Mouse (Mus musculus) G1E (cell line): ENCODE results near the gene Tnfrsf21. TPM values are rescaled to one million over a fixed set of nuclear protein-coding genes. Genes with fewer than 3 reads are reported as not detected.

Experiments used
- ATAC-seq: 2 replicates; pipeline ENCODE4 v1.8.0; 2016; ENCODE audit warnings: mild to moderate bottlenecking; ENCODE audit not compliant: insufficient number of reproducible peaks, poor library complexity, low FRiP score, severe bottlenecking; ENCODE audit errors: extremely low read depth
- DNase-seq: peaks from one replicate; pipeline ENCODE4 v3.0.0; 2012; ENCODE audit warnings: low spot score
- H3K27me3 ChIP-seq: 2 replicates; pipeline ENCODE4 v1.6.1; 2012; ENCODE audit warnings: mild to moderate bottlenecking, low read length, inconsistent platforms; ENCODE audit not compliant: insufficient read depth
- H3K36me3 ChIP-seq: replicated peaks from 2 replicates; pipeline ENCODE3; 2012; ENCODE audit warnings: mild to moderate bottlenecking, inconsistent platforms
- H3K4me1 ChIP-seq: 2 replicates; pipeline ENCODE4 v1.6.1; 2012; ENCODE audit warnings: low read depth, low read length, inconsistent platforms, mixed read lengths; ENCODE audit not compliant: insufficient read depth
- H3K4me3 ChIP-seq: 2 replicates; pipeline ENCODE4 v1.5.1; 2012; ENCODE audit warnings: low read depth, mild to moderate bottlenecking, inconsistent platforms, low read length, moderate library complexity, mixed read lengths
- H3K9me3 ChIP-seq: replicated peaks from 2 replicates; pipeline ENCODE4 v1.6.1; 2012; ENCODE audit warnings: inconsistent platforms
- CTCF ChIP-seq: IDR thresholded peaks from 2 replicates; pipeline ENCODE4 v1.5.1; 2012; ENCODE audit warnings: low read depth, low read length, inconsistent platforms, mixed read lengths
- GATA1 ChIP-seq: IDR thresholded peaks from 2 replicates; pipeline ENCODE4 v1.6.1; 2012; ENCODE audit warnings: borderline replicate concordance, low read length, inconsistent platforms, mixed read lengths
- GATA2 ChIP-seq: IDR thresholded peaks from 2 replicates; pipeline ENCODE4 v1.6.1; 2012; ENCODE audit warnings: low read depth, low read length, inconsistent platforms, borderline replicate concordance
- POLR2AphosphoS5 ChIP-seq: IDR thresholded peaks from 2 replicates; pipeline ENCODE4 v1.6.1; 2012; ENCODE audit warnings: low read depth, low read length, inconsistent platforms; ENCODE audit not compliant: insufficient replicate concordance
- TAL1 ChIP-seq: conservative IDR thresholded peaks from 2 replicates; pipeline ENCODE4 v1.6.1; 2012; ENCODE audit warnings: low read depth, low read length, inconsistent platforms, mixed read lengths
- polyA plus RNA-seq: library from polyadenylated mRNA; stranded (reverse); fragments of >175 nt; gene quantifications from 2 replicates; pipeline ENCODE4 v1.2.3, GENCODE M21; 2012
- total RNA-seq, 2 experiments: library from RNA; stranded (forward) in 1 of 2; stranded (reverse) in 1 of 2; fragments of 200-1000 nt in 1 of 2; fragments of >200 nt in 1 of 2; fragmentation: Nextera tagmentation in 1 of 2; gene quantifications; 2 replicates each; pipeline ENCODE4 v1.2.3; 2014 to 2017

Tnfrsf21 gene
- total and polyA plus RNA-seq, 3 experiments, result not detected

DNA sequence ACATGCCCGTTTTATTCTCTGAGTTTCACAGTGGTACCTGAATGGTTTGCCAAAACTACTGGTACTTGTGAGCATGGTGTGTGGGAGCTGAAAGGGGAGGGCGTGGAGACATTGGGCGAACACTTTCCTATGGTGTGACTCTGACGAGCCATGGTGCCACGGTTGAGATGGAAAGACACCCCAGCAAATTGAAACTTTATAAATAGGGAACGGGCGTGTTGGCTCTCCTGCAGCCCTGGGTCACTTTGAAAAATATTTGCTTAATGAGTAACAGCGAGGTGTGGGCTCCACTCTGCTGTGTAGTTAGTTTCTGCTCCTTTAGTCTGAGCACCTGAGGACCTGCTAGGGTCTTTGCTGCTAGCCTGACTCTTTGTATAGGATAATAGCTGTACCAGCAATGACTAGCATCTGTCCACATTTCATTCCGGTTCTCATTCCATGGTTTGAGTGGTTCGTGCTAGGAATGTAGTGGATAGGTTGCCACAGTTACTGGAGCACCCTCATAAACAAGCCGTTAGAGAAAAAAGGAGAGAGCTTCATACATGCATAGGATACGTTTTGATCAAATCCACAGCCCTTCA is 7.4 kb downstream of the Tnfrsf21 start:
- Histone ChIP-seq H3K4me1 (no peaks in the 10 kb centered on the region), H3K9me3 (peaks cover 50% of the 10 kb centered on the region), H3K27me3 (no peaks in the 10 kb centered on the region), H3K36me3 (no peaks in the 10 kb centered on the region), H3K4me3 (no peak overlapping the region)
- ATAC-seq (no peak), DNase-seq (no peak)
- no peak for TF ChIP-seq GATA1
- no peak for TF ChIP-seq TAL1
- no peak for TF ChIP-seq CTCF
- no peak for TF ChIP-seq GATA2
- TF ChIP-seq POLR2AphosphoS5, result no peak

- no peaks in the 10 kb centered on the region for H3K4me1 ChIP-seq
- TF ChIP-seq GATA1 (no peak), POLR2AphosphoS5 (no peak), TAL1 (no peak), GATA2 (no peak), CTCF (no peak)
- H3K27me3 ChIP-seq, result no peaks in the 10 kb centered on the region
- no peaks in the 10 kb centered on the region for H3K36me3 ChIP-seq
- DNase-seq, result no peak
- no peak for ATAC-seq
- H3K9me3 ChIP-seq, result peaks cover 48% of the 10 kb centered on the region
- no peak overlapping the region for H3K4me3 ChIP-seq
Measured at GRCm38 (mm10) chr17:43024531-43024930, 8.2 kb downstream of the Tnfrsf21 start.

- Histone ChIP-seq H3K27me3 (no peaks in the 10 kb centered on the region), H3K9me3 (peaks cover 46% of the 10 kb centered on the region), H3K4me1 (no peaks in the 10 kb centered on the region), H3K36me3 (no peaks in the 10 kb centered on the region), H3K4me3 (no peak overlapping the region)
- TF ChIP-seq CTCF (no peak), TAL1 (no peak), GATA2 (no peak), GATA1 (no peak), POLR2AphosphoS5 (no peak)
- ATAC-seq (no peak), DNase-seq (no peak)
Measured at GRCm38 (mm10) chr17:43025048-43025447, 8.7 kb downstream of the Tnfrsf21 start.

GRCm38 (mm10) chr17:43025819-43026593 is 9.7 kb downstream of the Tnfrsf21 start:
- no peak for TF ChIP-seq TAL1
- no peak for TF ChIP-seq GATA2
- TF ChIP-seq GATA1, result no peak
- TF ChIP-seq POLR2AphosphoS5, result no peak
- no peak for TF ChIP-seq CTCF
- DNase-seq, result no peak
- H3K4me3 ChIP-seq, result no peak overlapping the region
- H3K27me3 ChIP-seq, result no peaks in the 10 kb centered on the region
- H3K4me1 ChIP-seq, result no peaks in the 10 kb centered on the region
- ATAC-seq, result no peak
- H3K9me3 ChIP-seq, result peaks cover 44% of the 10 kb centered on the region
- no peaks in the 10 kb centered on the region for H3K36me3 ChIP-seq

DNA sequence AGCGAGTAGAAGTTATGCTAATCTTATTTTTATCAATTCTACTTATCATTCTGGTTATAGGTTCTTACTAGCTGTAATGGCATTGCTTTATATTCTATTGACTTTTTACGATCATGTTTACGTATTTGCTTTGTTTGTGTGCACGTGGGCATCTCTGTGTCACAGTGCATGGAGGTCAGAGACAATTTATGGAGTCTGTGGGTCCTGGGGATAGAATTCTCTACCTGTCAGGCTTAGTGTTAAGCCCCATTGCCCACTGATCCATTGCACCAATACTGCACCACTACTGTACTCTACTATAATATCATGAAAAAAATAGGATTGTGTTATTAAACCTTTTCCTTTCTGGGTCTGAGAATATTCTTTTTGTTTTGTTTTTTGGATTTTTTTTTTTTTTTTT is 10.4 kb downstream of the Tnfrsf21 start:
- H3K4me1 ChIP-seq, result no peaks in the 10 kb centered on the region
- ATAC-seq, result no peak
- peaks cover 48% of the 10 kb centered on the region for H3K9me3 ChIP-seq
- no peaks in the 10 kb centered on the region for H3K27me3 ChIP-seq
- DNase-seq, result no peak
- H3K36me3 ChIP-seq, result no peaks in the 10 kb centered on the region
- TF ChIP-seq CTCF (no peak), TAL1 (no peak), GATA2 (no peak), GATA1 (no peak), POLR2AphosphoS5 (no peak)
- no peak overlapping the region for H3K4me3 ChIP-seq

GRCm38 (mm10) chr17:43029546-43029945 is 13.2 kb downstream of the Tnfrsf21 start:
- Histone ChIP-seq H3K27me3 (no peaks in the 10 kb centered on the region), H3K9me3 (peaks cover 40% of the 10 kb centered on the region), H3K4me3 (no peak overlapping the region), H3K36me3 (no peaks in the 10 kb centered on the region), H3K4me1 (no peaks in the 10 kb centered on the region)
- no peak for ATAC-seq
- no peak for DNase-seq
- TF ChIP-seq TAL1, result no peak
- no peak for TF ChIP-seq CTCF
- no peak for TF ChIP-seq GATA2
- TF ChIP-seq GATA1, result no peak
- TF ChIP-seq POLR2AphosphoS5, result no peak
